Mouse (Mus musculus): Measurements from ENCODE around the gene Gm49368. TPM values are rescaled to one million over a fixed set of nuclear protein-coding genes. Genes with fewer than 3 reads are reported as not detected.

The Gm49368 gene
- polyA plus RNA-seq, 1 experiment from 2014 or later: not detected

DNA sequence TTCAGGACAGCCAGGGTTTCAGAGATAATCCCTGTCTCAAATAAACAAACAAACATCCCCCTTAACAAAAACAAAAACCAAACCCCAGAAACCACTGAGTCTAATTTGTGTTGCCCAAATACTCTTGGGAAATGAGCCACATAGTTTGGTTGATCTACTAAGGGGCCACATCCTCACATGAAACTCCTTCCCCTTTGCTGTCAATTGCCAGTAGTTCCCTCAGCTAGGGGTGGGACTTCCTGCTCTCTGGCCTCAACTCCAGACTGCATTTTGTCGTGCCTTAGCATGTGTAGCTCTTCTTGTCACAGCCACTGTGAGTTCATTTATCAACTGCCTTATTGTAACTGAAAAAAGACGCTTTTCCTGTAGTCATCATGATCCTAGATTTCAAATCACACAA, 47.8 kb downstream of the Gm49368 start:
- Histone ChIP-seq H3K36me3 (no peaks in the 10 kb centered on the region), H3K9me3 (no peaks in the 10 kb centered on the region), H3K27ac (replicated peaks) (no peak overlapping the region), H3K4me2 (replicated peaks) (no peak overlapping the region), H3K27me3 (no peaks in the 10 kb centered on the region), H3K9ac (replicated peaks) (no peak overlapping the region), H3K4me1 (no peaks in the 10 kb centered on the region), H3K4me3 (no peak overlapping the region)
- WGBS: 80% methylated on average over 2 of the region's 2 CpGs
- no peak for ATAC-seq (replicated peaks)

DNA sequence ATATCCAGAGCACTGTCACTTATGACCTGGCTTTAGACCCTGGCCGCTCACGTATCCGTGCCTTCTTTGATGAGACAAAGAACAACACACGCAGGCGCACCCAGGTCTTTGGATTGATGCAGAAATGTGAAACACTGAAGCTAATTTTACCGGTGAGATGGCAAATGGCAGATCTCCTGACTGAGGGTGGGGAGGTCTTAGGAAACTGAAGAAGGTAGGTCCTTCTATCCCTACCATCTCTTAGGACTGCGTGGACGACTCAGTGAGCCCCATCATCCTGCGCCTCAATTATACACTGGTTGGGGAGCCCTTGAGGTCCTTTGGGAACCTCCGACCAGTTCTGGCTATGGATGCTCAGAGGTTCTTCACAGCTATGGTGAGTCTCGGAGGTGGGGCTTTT, 49.6 kb downstream of the Gm49368 start:
- H3K36me3 ChIP-seq: no peaks in the 10 kb centered on the region
- no peak overlapping the region for H3K27ac ChIP-seq (replicated peaks)
- ATAC-seq (replicated peaks): no peak
- H3K9me3 ChIP-seq: no peaks in the 10 kb centered on the region
- no peak overlapping the region for H3K4me3 ChIP-seq
- 91% methylated on average over 11 of the region's 11 CpGs for WGBS
- no peaks in the 10 kb centered on the region for H3K4me1 ChIP-seq
- no peak overlapping the region for H3K4me2 ChIP-seq (replicated peaks)
- no peaks in the 10 kb centered on the region for H3K27me3 ChIP-seq
- H3K9ac ChIP-seq (replicated peaks): no peak overlapping the region

DNA sequence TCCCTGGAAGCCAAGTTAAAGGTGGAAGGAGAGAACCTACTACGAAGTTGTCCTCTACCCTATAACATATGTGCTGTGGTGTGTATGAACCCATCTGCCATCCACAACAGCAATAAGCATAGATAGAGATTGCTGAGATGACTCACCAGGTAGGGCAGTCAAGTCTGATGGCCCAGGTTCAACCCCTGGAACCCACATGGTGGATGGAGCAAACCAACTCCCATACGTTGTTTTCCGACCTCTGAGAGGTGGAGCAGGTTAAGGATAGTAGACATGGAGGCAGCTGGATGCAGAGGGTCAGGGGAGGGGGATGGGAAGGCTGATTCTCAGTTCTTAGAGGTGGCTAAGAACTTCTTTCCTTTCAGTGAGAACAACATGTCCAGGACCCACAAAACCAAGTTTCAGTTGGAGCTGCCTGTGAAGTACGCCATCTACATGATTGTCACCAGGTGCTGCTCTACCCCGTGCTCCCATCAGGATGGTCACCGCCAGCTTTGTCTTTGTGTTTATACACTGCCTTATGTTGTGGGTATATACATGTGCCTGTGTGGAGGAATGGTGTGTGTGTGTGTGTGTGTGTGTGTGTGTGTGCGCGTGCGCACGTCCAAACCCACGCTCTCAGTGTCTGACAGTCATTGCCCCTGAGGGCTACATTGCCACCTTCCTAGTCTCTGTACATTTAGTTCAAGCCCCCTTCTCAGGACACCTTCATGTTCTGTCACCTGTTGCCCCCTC, 52.1 kb downstream of the Gm49368 start:
- no peak overlapping the region for H3K4me2 ChIP-seq (replicated peaks)
- H3K9me3 ChIP-seq: no peaks in the 10 kb centered on the region
- no peaks in the 10 kb centered on the region for H3K36me3 ChIP-seq
- no peak for ATAC-seq (replicated peaks)
- H3K9ac ChIP-seq (replicated peaks): no peak overlapping the region
- no peak overlapping the region for H3K27ac ChIP-seq (replicated peaks)
- no peaks in the 10 kb centered on the region for H3K27me3 ChIP-seq
- no peaks in the 10 kb centered on the region for H3K4me1 ChIP-seq
- no peak overlapping the region for H3K4me3 ChIP-seq
- WGBS: 88% methylated on average over 11 of the region's 11 CpGs

DNA sequence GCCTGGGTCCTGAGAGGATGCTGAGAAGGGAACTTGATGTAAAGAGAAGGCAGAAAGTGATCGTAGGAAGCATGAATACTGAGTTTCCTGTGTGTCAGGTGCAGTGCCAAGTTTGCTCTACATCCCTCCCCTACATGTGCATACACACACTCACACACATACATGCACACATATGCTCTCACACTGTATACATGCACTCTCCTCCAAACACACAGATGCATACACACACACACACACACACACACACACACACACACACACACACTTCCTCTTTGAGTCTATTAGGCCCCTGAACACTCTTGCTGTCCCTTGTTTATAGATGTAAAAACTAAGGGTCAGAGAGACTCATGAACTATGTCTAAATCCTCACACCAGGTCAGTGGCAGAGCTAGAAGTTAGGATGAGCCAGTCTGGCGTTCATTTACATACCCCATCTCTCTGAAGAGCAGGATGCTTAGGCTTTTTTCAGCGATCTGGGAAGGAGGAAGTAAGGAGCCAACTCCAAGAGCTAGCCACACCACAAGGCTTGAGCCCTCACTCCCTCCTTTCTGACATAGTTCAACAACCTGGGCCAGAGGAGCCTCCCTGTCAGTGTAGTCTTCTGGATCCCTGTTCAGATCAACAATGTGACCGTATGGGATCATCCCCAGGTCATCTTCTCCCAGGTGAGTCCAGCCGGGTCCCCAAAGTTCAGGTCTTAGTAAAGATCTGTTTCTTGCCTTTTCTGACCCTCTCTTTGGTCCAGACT, 52.9 kb downstream of the Gm49368 start:
- no peak for ATAC-seq (replicated peaks)
- Histone ChIP-seq H3K9me3 (no peaks in the 10 kb centered on the region), H3K36me3 (no peaks in the 10 kb centered on the region), H3K4me1 (no peaks in the 10 kb centered on the region), H3K9ac (replicated peaks) (no peak overlapping the region), H3K27me3 (no peaks in the 10 kb centered on the region), H3K27ac (replicated peaks) (no peak overlapping the region), H3K4me2 (replicated peaks) (no peak overlapping the region), H3K4me3 (no peak overlapping the region)
- WGBS: 78% methylated on average over 5 of the region's 5 CpGs

DNA sequence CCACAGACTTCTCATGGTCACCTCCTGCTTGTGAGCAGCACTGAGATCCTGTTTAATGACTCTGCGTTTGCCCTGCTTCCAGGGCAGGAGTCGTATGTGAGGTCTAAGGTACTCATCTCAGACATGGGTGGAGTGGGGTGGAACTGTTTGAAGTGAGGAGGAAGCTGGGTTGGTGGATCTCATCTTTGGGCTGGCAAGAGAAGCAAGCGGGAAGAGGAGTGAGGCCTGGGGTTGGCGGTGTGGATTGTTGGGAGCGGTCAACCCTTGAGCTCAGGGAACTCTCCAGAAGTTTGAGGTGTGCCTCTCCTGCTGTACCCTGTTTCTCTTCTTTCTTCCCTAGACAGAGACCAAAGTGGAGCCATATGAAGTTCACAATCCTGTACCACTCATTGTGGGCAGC, 53.9 kb downstream of the Gm49368 start:
- ATAC-seq (replicated peaks): no peak
- H3K27ac ChIP-seq (replicated peaks): no peak overlapping the region
- no peaks in the 10 kb centered on the region for H3K27me3 ChIP-seq
- H3K4me3 ChIP-seq: no peak overlapping the region
- H3K9ac ChIP-seq (replicated peaks): no peak overlapping the region
- H3K36me3 ChIP-seq: no peaks in the 10 kb centered on the region
- H3K9me3 ChIP-seq: no peaks in the 10 kb centered on the region
- H3K4me1 ChIP-seq: no peaks in the 10 kb centered on the region
- WGBS: 99% methylated on average over 5 of the region's 5 CpGs
- H3K4me2 ChIP-seq (replicated peaks): no peak overlapping the region

DNA sequence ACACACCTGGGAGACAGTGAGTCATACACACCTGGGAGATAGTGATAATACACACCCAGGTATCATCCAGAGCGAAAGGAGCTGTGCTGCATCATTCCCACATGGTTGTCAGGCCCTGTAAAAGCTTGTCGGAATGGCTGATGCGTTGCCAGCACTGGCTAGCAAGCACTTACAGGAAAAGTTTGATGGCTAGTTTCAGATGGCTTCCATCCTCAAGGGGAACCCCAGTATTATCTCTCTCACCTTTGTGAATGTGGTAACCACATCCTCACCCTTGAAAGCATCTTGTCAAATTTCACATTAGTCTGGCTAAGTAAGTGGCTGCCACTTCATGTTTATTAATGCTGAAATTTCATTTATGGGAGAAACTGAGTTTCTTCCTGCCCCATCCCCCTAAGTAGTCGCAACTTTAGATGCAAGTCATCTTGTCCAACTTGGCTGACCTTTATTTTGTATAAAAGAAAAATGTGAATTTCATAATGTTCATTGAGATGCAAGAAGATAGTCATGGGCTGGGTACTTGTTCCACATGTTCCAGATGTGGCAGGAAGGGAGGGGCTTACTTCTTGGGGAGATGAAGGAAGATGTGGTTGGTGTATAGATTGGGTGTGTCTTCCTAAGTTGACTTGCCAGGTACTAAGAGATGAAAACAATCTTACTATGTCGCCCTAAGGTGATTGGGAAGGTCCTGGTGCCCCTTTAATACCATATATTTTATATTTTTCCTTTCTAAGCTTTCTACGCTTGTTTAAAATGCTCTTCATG, 57.4 kb downstream of the Gm49368 start:
- 86% methylated on average over 6 of the region's 6 CpGs for whole genome bisulfite sequencing
- Histone ChIP-seq H3K4me1 (no peaks in the 10 kb centered on the region), H3K27me3 (no peaks in the 10 kb centered on the region), H3K9me3 (no peaks in the 10 kb centered on the region), H3K36me3 (no peaks in the 10 kb centered on the region), H3K4me2 (replicated peaks) (no peak overlapping the region), H3K27ac (replicated peaks) (no peak overlapping the region), H3K9ac (replicated peaks) (no peak overlapping the region), H3K4me3 (no peak overlapping the region)
- ATAC-seq (replicated peaks): no peak

DNA sequence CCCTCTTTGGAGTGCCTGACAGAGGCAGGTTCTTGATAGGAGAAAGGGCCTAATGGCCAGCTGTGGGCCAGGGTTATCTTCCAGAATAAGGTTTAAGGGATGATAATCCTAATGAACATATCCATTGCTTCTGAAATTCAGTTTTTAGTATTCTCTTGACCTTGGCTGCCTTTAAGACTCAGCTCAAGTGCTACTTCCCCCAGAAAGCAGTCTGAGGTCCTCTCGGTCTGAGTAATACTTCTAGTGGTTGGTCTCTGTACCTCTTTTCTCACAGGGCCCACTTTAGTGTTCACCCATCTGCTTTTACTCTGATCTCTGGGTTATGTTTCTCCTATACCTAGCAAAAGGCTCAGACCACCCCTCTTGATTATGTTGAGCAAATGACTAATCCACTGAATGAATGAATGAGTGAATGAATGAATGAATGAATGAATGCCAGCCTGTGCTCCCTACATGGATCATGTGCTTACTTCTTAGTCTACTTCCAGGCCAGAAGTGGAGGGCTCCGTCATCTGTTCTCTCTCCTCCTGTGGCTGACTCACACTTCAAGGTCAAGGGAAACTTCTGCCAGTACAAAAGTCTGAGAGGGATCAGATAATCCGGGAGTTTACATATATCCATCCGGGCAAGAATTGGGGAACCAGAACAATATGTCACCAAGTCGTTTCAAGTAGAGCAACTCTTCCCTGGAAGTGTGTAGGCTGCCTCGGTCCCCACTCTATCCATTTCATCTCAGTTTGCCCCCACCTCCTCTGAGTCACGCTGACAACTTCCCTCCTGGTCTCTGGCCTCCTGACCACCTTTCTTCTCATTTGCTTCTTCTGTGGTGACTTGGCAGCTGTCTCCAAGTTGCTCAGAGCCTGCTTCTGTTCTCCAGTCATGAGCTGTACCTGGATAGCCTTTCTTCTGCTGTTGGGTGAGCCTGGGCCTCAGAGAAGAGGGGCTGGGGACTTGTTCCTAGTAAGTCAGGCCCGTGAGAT, 66.5 kb downstream of the Gm49368 start, which contains the start of gene Itgax:
Gene Itgax, plus strand, starts transcription at position 807 of the 980 bp plus-strand sequence.
- Histone ChIP-seq H3K9me3 (no peaks in the 10 kb centered on the region), H3K27me3 (no peaks in the 10 kb centered on the region), H3K4me1 (no peaks in the 10 kb centered on the region), H3K9ac (replicated peaks) (no peak within 1 kb of the TSS), H3K4me2 (replicated peaks) (no peak within 1 kb of the TSS), H3K4me3 (no peak within 1 kb of the TSS), H3K36me3 (no peaks in the 10 kb centered on the region), H3K27ac (replicated peaks) (no peak within 1 kb of the TSS)
- no peak for ATAC-seq (replicated peaks)
- 88% methylated on average over 8 of the region's 8 CpGs for WGBS

DNA sequence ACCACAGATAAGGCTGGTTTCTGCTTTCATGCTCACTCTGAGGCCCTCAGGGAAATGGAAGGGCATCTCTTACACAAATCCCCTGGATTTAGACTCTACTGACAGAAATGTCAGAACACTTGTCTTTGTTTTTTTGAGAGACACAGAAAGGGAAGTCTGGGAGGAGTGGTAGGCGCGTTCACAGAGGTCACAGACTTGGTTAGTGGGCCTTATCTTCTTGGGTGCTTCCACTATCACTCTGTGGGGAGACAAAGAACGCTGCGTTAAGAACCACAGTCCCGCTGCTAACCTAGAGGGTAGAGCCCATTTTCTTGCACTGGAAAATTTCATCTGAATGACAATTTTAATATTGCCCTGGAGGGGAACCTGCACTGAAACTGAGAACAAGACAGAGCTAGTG, 69.7 kb downstream of the Gm49368 start:
- Histone ChIP-seq H3K27ac (replicated peaks) (no peak overlapping the region), H3K4me3 (no peak overlapping the region), H3K4me1 (no peaks in the 10 kb centered on the region), H3K9me3 (no peaks in the 10 kb centered on the region), H3K36me3 (no peaks in the 10 kb centered on the region), H3K4me2 (replicated peaks) (no peak overlapping the region), H3K9ac (replicated peaks) (no peak overlapping the region), H3K27me3 (no peaks in the 10 kb centered on the region)
- 94% methylated on average over 5 of the region's 5 CpGs for WGBS
- ATAC-seq (replicated peaks): no peak

DNA sequence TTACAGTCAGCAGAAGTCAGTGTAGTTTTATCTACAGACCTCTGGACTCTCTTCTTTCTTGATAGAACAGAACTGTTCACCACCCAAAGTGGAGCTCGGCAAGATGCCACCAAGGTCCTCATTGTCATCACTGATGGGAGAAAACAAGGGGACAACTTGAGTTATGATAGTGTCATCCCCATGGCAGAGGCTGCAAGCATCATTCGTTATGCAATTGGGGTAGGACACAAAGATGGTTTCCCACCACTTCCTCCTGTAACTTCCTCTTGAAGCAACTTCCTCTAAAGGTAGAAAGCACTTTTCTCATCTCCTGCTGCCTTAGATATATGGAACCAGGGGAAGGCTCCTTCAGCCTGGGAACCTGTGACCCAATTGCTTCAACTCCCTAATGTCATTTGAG, 71.1 kb downstream of the Gm49368 start:
- ATAC-seq (replicated peaks): no peak
- H3K4me3 ChIP-seq: no peak overlapping the region
- no peaks in the 10 kb centered on the region for H3K27me3 ChIP-seq
- H3K9ac ChIP-seq (replicated peaks): no peak overlapping the region
- H3K9me3 ChIP-seq: no peaks in the 10 kb centered on the region
- no peak overlapping the region for H3K4me2 ChIP-seq (replicated peaks)
- H3K4me1 ChIP-seq: no peaks in the 10 kb centered on the region
- 89% methylated on average over 2 of the region's 2 CpGs for WGBS
- H3K27ac ChIP-seq (replicated peaks): no peak overlapping the region
- no peaks in the 10 kb centered on the region for H3K36me3 ChIP-seq

DNA sequence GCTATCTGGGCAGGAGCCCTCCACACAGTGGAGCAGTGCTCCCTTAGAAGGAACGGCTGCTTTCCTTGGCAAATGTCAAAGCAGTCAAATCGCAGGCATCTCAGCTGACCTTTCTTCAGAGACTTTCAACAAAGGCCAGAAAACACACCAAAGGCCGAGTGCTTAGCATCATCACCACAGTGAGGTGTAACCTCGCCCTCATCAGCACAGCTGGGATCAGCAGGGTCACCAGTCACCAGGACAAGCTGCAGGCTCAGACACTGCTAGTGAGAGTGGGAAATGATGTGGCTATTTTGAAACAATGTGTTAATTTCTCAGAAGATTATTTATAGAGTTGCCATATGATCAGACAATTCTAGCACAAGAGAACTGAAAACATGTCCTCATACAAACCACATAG, 74.4 kb downstream of the Gm49368 start:
- Histone ChIP-seq H3K9me3 (no peaks in the 10 kb centered on the region), H3K36me3 (no peaks in the 10 kb centered on the region), H3K27me3 (no peaks in the 10 kb centered on the region), H3K4me2 (replicated peaks) (no peak overlapping the region), H3K27ac (replicated peaks) (no peak overlapping the region), H3K4me3 (no peak overlapping the region), H3K9ac (replicated peaks) (no peak overlapping the region), H3K4me1 (no peaks in the 10 kb centered on the region)
- ATAC-seq (replicated peaks): no peak
- WGBS: 62% methylated on average over 4 of the region's 4 CpGs

DNA sequence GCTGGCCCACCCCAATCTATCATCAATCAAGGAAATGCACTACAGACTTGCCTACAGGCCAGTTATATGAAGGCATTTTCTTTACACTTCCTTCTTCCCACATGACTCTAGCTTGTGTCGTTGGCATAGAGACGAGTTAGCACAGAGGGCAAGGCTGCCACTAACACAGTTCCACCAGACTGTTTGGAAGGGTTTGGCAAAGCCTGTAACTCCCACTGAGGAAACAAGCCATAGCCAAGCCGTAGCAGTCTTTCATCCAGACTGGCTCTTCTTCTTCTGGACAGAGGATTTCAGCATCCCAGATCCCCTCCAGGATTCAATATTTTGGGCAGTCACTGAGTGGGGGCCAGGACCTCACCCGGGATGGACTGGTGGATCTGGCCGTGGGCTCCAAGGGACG, 77.1 kb downstream of the Gm49368 start:
- ATAC-seq (replicated peaks): no peak
- no peak overlapping the region for H3K4me2 ChIP-seq (replicated peaks)
- H3K27ac ChIP-seq (replicated peaks): no peak overlapping the region
- no peaks in the 10 kb centered on the region for H3K36me3 ChIP-seq
- no peak overlapping the region for H3K9ac ChIP-seq (replicated peaks)
- H3K4me1 ChIP-seq: no peaks in the 10 kb centered on the region
- no peaks in the 10 kb centered on the region for H3K27me3 ChIP-seq
- H3K9me3 ChIP-seq: no peaks in the 10 kb centered on the region
- no peak overlapping the region for H3K4me3 ChIP-seq
- WGBS: 92% methylated on average over 6 of the region's 6 CpGs

Measured in forebrain, embryonic 15.5 days (tissue).